Mouse (Mus musculus): ENCODE results near the gene 1700008O03Rik. TPM values are rescaled to one million over a fixed set of nuclear protein-coding genes. Genes with fewer than 3 reads are reported as not detected.

1700008O03Rik gene
- total and polyA plus RNA-seq, 3 experiments, result 0.95 TPM; not detected in 2

- no peaks in the 10 kb centered on the region; the same call in 1 of the 2 replicates for H3K79me2 ChIP-seq (ENCODE audit: control insufficient read depth, insufficient read depth, low read length, poor library complexity)
- H3K4me3 ChIP-seq (ENCODE audit: control insufficient read depth in 1 of 2, insufficient read depth in 1 of 2, low read depth in 2 of 2, low read length in 2 of 2), result no peak overlapping the region
- TF ChIP-seq CHD1 (IDR thresholded peaks at IDR 0.05; ENCODE audit: low read depth, low read length), result no peak
- no peak for TF ChIP-seq HCFC1 (IDR thresholded peaks at IDR 0.05; ENCODE audit: low read depth, low read length)
- TF ChIP-seq SIN3A (IDR thresholded peaks at IDR 0.05; ENCODE audit: low read length), result no peak
- no peak overlapping the region for H3K27ac ChIP-seq (ENCODE audit: control insufficient read depth, low read depth, low read length)
- no peaks in the 10 kb centered on the region for H3K27me3 ChIP-seq (ENCODE audit: control insufficient read depth in 1 of 2, insufficient read depth in 2 of 2, low read length in 2 of 2)
- H3K36me3 ChIP-seq (ENCODE audit: control insufficient read depth in 1 of 2, insufficient read depth in 2 of 2, low read length in 2 of 2), result no peaks in the 10 kb centered on the region; a peak in 1 of 4 replicates
- no peak for DNase-seq (ENCODE audit: low read depth, low spot score)
- H3K9ac ChIP-seq (ENCODE audit: control insufficient read depth, low read depth, low read length, poor library complexity, severe bottlenecking), result no peak overlapping the region
- no peaks in the 10 kb centered on the region for H3K9me3 ChIP-seq (replicated peaks; ENCODE audit: insufficient read depth, low read length)
- H3K4me1 ChIP-seq (ENCODE audit: control insufficient read depth in 1 of 2, insufficient read depth in 2 of 2, low read length in 2 of 2), result no peaks in the 10 kb centered on the region
These were observed 9.8 kb downstream of the 1700008O03Rik start for GRCm38 (mm10) chr7:44375793-44376192.

- Histone ChIP-seq H3K4me1 (ENCODE audit: control insufficient read depth in 1 of 2, insufficient read depth in 2 of 2, low read length in 2 of 2) (no peaks in the 10 kb centered on the region), H3K4me3 (ENCODE audit: control insufficient read depth in 1 of 2, insufficient read depth in 1 of 2, low read depth in 2 of 2, low read length in 2 of 2) (no peak overlapping the region), H3K27ac (ENCODE audit: control insufficient read depth, low read depth, low read length) (no peak overlapping the region), H3K27me3 (ENCODE audit: control insufficient read depth in 1 of 2, insufficient read depth in 2 of 2, low read length in 2 of 2) (no peaks in the 10 kb centered on the region), H3K79me2 (ENCODE audit: control insufficient read depth, insufficient read depth, low read length, poor library complexity) (no peaks in the 10 kb centered on the region; the same call in 1 of the 2 replicates), H3K36me3 (ENCODE audit: control insufficient read depth in 1 of 2, insufficient read depth in 2 of 2, low read length in 2 of 2) (no peaks in the 10 kb centered on the region; a peak in 1 of 4 replicates), H3K9ac (ENCODE audit: control insufficient read depth, low read depth, low read length, poor library complexity, severe bottlenecking) (no peak overlapping the region), H3K9me3 (replicated peaks; ENCODE audit: insufficient read depth, low read length) (no peaks in the 10 kb centered on the region)
- DNase-seq (ENCODE audit: low read depth, low spot score), result no peak
- TF ChIP-seq MYC (IDR thresholded peaks at IDR 0.05; ENCODE audit: low read depth, low read length) (no peak), USF1 (IDR thresholded peaks at IDR 0.05; ENCODE audit: low read depth, low read length) (no peak), ELF1 (IDR thresholded peaks at IDR 0.05; ENCODE audit: low read depth, low read length) (no peak), MAZ (IDR thresholded peaks at IDR 0.05; ENCODE audit: low read depth, low read length) (no peak)
These were observed 10.4 kb downstream of the 1700008O03Rik start for GRCm38 (mm10) chr7:44375207-44375606.

- no peaks in the 10 kb centered on the region for H3K4me1 ChIP-seq (ENCODE audit: control insufficient read depth in 1 of 2, insufficient read depth in 2 of 2, low read length in 2 of 2)
- peak overlapping the region; percentile 81 to 92 for H3K4me3 ChIP-seq (ENCODE audit: control insufficient read depth in 1 of 2, insufficient read depth in 1 of 2, low read depth in 2 of 2, low read length in 2 of 2)
- no peaks in the 10 kb centered on the region; the same call in 1 of the 2 replicates for H3K79me2 ChIP-seq (ENCODE audit: control insufficient read depth, insufficient read depth, low read length, poor library complexity)
- H3K27me3 ChIP-seq (ENCODE audit: control insufficient read depth in 1 of 2, insufficient read depth in 2 of 2, low read length in 2 of 2), result no peaks in the 10 kb centered on the region
- no peak for TF ChIP-seq CHD1 (IDR thresholded peaks at IDR 0.05; ENCODE audit: low read depth, low read length)
- no peak for TF ChIP-seq ZMIZ1 (IDR thresholded peaks at IDR 0.05; ENCODE audit: low read depth, low read length)
- no peak for TF ChIP-seq CHD2 (IDR thresholded peaks at IDR 0.05; ENCODE audit: low read length)
- no peak for TF ChIP-seq MAZ (IDR thresholded peaks at IDR 0.05; ENCODE audit: low read depth, low read length)
- no peak for TF ChIP-seq MYC (IDR thresholded peaks at IDR 0.05; ENCODE audit: low read depth, low read length)
- no peak for TF ChIP-seq NELFE (IDR thresholded peaks at IDR 0.05; ENCODE audit: low read depth, low read length)
- TF ChIP-seq SIN3A (IDR thresholded peaks at IDR 0.05; ENCODE audit: low read length), result no peak
- no peak for TF ChIP-seq ELF1 (IDR thresholded peaks at IDR 0.05; ENCODE audit: low read depth, low read length)
- no peak for TF ChIP-seq E2F4 (IDR thresholded peaks at IDR 0.05; ENCODE audit: borderline replicate concordance, low read depth, low read length)
- TF ChIP-seq TBP (IDR thresholded peaks at IDR 0.05; ENCODE audit: low read depth, low read length), result no peak
- TF ChIP-seq BHLHE40 (IDR thresholded peaks at IDR 0.05; ENCODE audit: borderline replicate concordance, low read depth, low read length), result no peak
- TF ChIP-seq GABPA (IDR thresholded peaks at IDR 0.05; ENCODE audit: low read depth, low read length), result no peak
- no peak for TF ChIP-seq ZNF384 (IDR thresholded peaks at IDR 0.05; ENCODE audit: low read depth, low read length)
- TF ChIP-seq CTCF (IDR thresholded peaks at IDR 0.05 in 2 of 3, conservative IDR thresholded peaks at IDR 0.05 in 1 of 3; ENCODE audit: control insufficient read depth in 1 of 3, insufficient read depth in 1 of 3, low read depth in 2 of 3, low read length in 3 of 3, poor library complexity in 1 of 3, severe bottlenecking in 1 of 3), result no peak
- no peaks in the 10 kb centered on the region; a peak in 1 of 4 replicates for H3K36me3 ChIP-seq (ENCODE audit: control insufficient read depth in 1 of 2, insufficient read depth in 2 of 2, low read length in 2 of 2)
- H3K9ac ChIP-seq (ENCODE audit: control insufficient read depth, low read depth, low read length, poor library complexity, severe bottlenecking), result peak overlapping the region; percentile 80
- no peak overlapping the region for H3K27ac ChIP-seq (ENCODE audit: control insufficient read depth, low read depth, low read length)
- no peaks in the 10 kb centered on the region for H3K9me3 ChIP-seq (replicated peaks; ENCODE audit: insufficient read depth, low read length)
- DNase-seq (ENCODE audit: low read depth, low spot score), result peak; percentile 17
These were observed 10.9 kb downstream of the 1700008O03Rik start for GRCm38 (mm10) chr7:44374756-44375155.
